Mouse (Mus musculus) liver, postnatal 0 days (tissue): ENCODE data around the gene Xpo5. TPM values are rescaled to one million over a fixed set of nuclear protein-coding genes. Genes with fewer than 3 reads are reported as not detected.

Experiments used
- ATAC-seq: fragments of 200-750 bp; cut with Nextera tagmentation; 2 replicates; pipeline ENCODE4 v1.8.0; 2017; ENCODE audit warnings: mild to moderate bottlenecking, moderate library complexity
- DNase-seq: peaks from one replicate; pipeline ENCODE4 v3.0.0-alpha.2; 2016
- H3K27ac ChIP-seq: fragments of 300-500 bp; sonication (generic); 2 replicates; pipeline ENCODE4 v1.5.1; 2014; ENCODE audit warnings: antibody characterized with exemption, moderate library complexity, mild to moderate bottlenecking, low read depth
- H3K27me3 ChIP-seq: fragments of 300-500 bp; sonication (generic); 2 replicates; pipeline ENCODE4 v1.6.1; 2014; ENCODE audit warnings: low read length, control low read depth, mixed read lengths; ENCODE audit not compliant: insufficient read depth
- H3K36me3 ChIP-seq: fragments of 300-500 bp; sonication (generic); replicated peaks from 2 replicates; pipeline ENCODE4 v1.6.1; 2014; ENCODE audit warnings: mild to moderate bottlenecking, control low read depth, low read length, moderate library complexity, mixed read lengths; ENCODE audit not compliant: insufficient read depth
- H3K4me1 ChIP-seq: fragments of 300-500 bp; sonication (generic); 2 replicates; pipeline ENCODE4 v1.6.1; 2014; ENCODE audit warnings: antibody characterized with exemption, mild to moderate bottlenecking, control low read depth; ENCODE audit not compliant: insufficient read depth
- H3K4me2 ChIP-seq: fragments of 300-500 bp; sonication (generic); 2 replicates; pipeline ENCODE4 v1.6.1; 2014; ENCODE audit warnings: low read depth, mild to moderate bottlenecking, low read length, moderate library complexity, mixed read lengths
- H3K4me3 ChIP-seq: fragments of 300-500 bp; sonication (generic); 2 replicates; pipeline ENCODE4 v1.5.1; 2014; ENCODE audit warnings: low read depth, low read length
- H3K9ac ChIP-seq: fragments of 300-500 bp; sonication (generic); replicated peaks from 2 replicates; pipeline ENCODE4 v1.6.1; 2014; ENCODE audit warnings: mild to moderate bottlenecking, moderate library complexity
- H3K9me3 ChIP-seq: fragments of 300-500 bp; sonication (generic); 2 replicates; pipeline ENCODE4 v1.6.1; 2016; ENCODE audit warnings: mild to moderate bottlenecking, control low read depth, low read length, mixed read lengths
- CTCF ChIP-seq: sonication (generic); IDR thresholded peaks from 2 replicates; pipeline ENCODE4 v1.5.1; 2016; ENCODE audit warnings: antibody characterized with exemption, low read depth
- EP300 ChIP-seq: IDR thresholded peaks from 2 replicates; pipeline ENCODE4 v1.6.1; 2016; ENCODE audit warnings: antibody characterized with exemption, low read depth, mild to moderate bottlenecking
- WGBS: fragments of 180-500 bp; shearing (Covaris S2); extraction: QIAGEN DNeasy Blood & Tissue Kit; methylation state at CpG from one replicate; pipeline ENCODE4 v1.1.7; 2014; ENCODE audit not compliant: insufficient replicate concordance; 5-methylcytosine and 5-hydroxymethylcytosine counted together
- polyA plus RNA-seq: library from polyadenylated mRNA; unstranded; fragments of >200 nt; fragmentation: Nextera tagmentation; extraction: Ambion mirVana; gene quantifications from 2 replicates; pipeline ENCODE4 v1.2.1, GENCODE M21; 2015

Xpo5 gene
- polyA plus RNA-seq, 1 experiment from 2014 or later: 8.7 TPM

GRCm38 (mm10) chr17:46267511-46267910 lies 64.9 kb downstream of the Xpo5 start:
- DNase-seq (no peak), ATAC-seq (no peak)
- Histone ChIP-seq H3K4me1 (0 out of 2 replicates have a peak, but pooled peaks cover 3% of the 10 kb centered on the region), H3K36me3 (peaks cover 48% of the 10 kb centered on the region), H3K4me2 (no peak overlapping the region), H3K9ac (no peak overlapping the region), H3K27me3 (no peaks in the 10 kb centered on the region), H3K9me3 (no peaks in the 10 kb centered on the region), H3K4me3 (no peak overlapping the region), H3K27ac (no peak overlapping the region)
- 72% methylated on average over 7 of the region's 7 CpGs for WGBS
- TF ChIP-seq EP300 (no peak), CTCF (no peak)

DNA sequence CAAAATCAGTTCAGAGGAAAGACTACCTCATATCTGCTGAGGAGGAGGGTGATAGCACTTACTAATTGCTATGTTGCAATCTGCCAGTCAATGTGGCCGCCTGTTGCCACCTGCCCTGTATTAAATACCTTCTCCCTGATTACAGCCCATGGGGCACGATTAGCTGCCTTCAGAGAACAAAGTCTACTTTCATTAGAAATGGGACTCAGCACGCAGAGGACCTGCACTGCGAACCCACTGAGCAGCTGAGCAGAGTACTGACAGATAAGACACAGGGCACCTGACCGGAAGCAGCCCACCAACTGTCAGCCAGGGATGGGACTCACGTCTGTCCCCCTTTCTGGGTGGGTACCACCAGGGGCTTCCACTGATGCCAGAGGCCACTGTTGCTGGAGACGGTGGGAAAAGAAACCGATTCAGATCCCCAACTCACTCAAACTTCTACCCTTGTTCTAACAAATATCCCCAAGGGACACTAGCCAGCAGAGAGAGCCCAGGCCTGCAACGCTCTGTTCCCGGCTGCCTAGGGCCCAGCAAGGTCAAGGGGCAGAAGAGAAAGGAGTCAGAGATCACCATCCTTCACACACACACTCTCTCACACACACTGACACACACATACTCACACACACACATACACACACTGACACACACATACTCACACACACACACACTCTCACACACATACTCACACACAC lies 65.6 kb downstream of the Xpo5 start:
- no peak overlapping the region for H3K27ac ChIP-seq
- H3K27me3 ChIP-seq: no peaks in the 10 kb centered on the region
- H3K4me3 ChIP-seq: no peak overlapping the region
- H3K36me3 ChIP-seq: peaks cover 42% of the 10 kb centered on the region
- H3K4me2 ChIP-seq: no peak overlapping the region
- DNase-seq (no peak), ATAC-seq (no peak)
- H3K4me1 ChIP-seq: 0 out of 2 replicates have a peak, but pooled peaks cover 3% of the 10 kb centered on the region
- H3K9me3 ChIP-seq: no peaks in the 10 kb centered on the region
- no peak overlapping the region for H3K9ac ChIP-seq
- TF ChIP-seq EP300 (no peak), CTCF (no peak)
- 72% methylated on average over 10 of the region's 10 CpGs for whole genome bisulfite sequencing

DNA sequence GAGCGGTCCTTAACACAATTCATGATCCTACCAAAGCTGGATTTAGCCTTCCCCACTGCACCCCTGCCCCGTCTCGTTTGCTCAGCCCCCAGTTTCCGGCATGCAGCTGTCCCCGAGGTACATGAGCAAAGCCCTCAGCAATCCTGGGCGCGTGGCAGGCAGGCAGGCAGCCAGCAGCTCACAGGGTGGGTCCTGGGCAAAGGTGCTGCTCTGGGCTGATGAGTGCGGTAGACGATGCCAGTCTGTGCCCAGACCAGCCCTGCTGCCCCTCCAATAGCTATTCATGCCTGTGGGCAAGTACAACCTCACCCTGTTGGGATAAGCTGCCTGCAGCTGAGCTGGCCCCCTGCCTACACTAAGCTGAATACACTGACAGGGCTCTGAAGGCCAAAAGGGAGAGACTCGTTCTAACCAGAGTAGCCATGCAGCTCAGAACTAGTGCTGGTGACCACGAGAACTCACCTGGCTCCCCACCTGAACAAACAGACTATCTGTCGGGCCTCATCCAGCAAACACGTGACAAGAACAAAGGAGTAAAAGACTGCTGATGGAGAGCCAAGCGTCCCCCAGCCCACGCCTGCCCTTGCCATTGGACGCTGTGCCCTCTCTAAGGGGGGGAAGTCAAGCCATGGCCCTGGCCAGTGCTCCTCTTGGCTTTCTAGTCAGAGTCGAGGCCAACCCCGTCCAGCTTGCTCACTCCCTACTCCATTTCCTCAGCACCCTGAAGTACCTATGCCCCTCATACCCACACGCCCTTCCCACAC lies 67.4 kb downstream of the Xpo5 start:
- Histone ChIP-seq H3K9me3 (no peaks in the 10 kb centered on the region), H3K27me3 (no peaks in the 10 kb centered on the region), H3K36me3 (peaks cover 30% of the 10 kb centered on the region), H3K4me1 (0 out of 2 replicates have a peak, but pooled peaks cover 3% of the 10 kb centered on the region), H3K27ac (no peak overlapping the region), H3K4me3 (no peak overlapping the region), H3K4me2 (no peak overlapping the region), H3K9ac (no peak overlapping the region)
- no peak for DNase-seq
- WGBS: 84% methylated on average over 19 of the region's 19 CpGs
- ATAC-seq: no peak
- TF ChIP-seq EP300 (no peak), CTCF (no peak)

DNA sequence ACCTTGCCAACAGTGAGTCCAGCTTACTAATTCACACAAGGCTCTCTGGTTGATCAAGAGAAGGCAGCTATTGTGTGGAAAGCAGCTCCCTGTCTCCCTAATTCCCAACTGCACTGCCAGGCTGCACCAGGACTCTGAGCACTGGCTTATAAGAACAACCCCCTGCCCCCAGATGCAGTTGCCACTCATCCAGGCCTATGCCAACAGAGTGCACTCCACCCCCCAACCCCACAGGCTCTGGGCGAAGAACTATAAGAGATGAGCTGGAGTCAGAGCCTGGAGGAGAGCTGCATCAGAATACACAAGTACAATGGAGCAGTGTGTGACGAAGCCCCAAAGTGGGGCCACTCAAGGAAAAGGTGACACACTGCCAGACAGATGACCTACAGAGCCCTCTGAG lies 69.5 kb downstream of the Xpo5 start:
- no peak overlapping the region for H3K9ac ChIP-seq
- DNase-seq (no peak), ATAC-seq (no peak)
- H3K36me3 ChIP-seq: peaks cover 27% of the 10 kb centered on the region
- H3K4me3 ChIP-seq: no peak overlapping the region
- H3K9me3 ChIP-seq: no peaks in the 10 kb centered on the region
- WGBS: 89% methylated on average over 2 of the region's 2 CpGs
- H3K27me3 ChIP-seq: no peaks in the 10 kb centered on the region
- no peak for TF ChIP-seq EP300
- TF ChIP-seq CTCF: no peak
- no peak overlapping the region for H3K27ac ChIP-seq
- no peak overlapping the region for H3K4me2 ChIP-seq
- no peaks in the 10 kb centered on the region for H3K4me1 ChIP-seq

DNA sequence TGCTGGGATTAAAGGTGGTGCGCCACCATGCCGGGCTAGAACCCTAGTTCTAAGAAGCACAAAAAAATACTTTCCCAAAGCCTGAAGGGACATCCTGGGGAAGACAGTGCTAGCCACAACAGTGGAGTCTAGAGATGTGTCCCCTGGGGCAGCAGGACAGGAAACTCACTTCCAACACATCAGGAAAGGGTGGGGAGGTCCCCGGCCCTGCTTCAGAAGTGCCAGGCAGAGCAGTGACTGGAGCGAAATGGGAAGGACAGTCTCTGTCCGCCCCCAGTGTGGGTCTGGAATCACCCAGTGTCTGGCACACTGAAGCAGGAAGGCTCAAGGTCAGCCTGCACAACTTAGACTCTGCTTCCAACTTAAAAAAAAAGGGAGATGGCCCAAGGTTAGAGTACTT lies 70.1 kb downstream of the Xpo5 start:
- no peak for TF ChIP-seq CTCF
- TF ChIP-seq EP300: no peak
- Histone ChIP-seq H3K9me3 (no peaks in the 10 kb centered on the region), H3K4me3 (no peak overlapping the region), H3K36me3 (peaks cover 34% of the 10 kb centered on the region), H3K4me2 (no peak overlapping the region), H3K27ac (no peak overlapping the region), H3K4me1 (no peaks in the 10 kb centered on the region), H3K27me3 (no peaks in the 10 kb centered on the region), H3K9ac (no peak overlapping the region)
- DNase-seq (no peak), ATAC-seq (no peak)
- WGBS: 79% methylated on average over 5 of the region's 5 CpGs

DNA sequence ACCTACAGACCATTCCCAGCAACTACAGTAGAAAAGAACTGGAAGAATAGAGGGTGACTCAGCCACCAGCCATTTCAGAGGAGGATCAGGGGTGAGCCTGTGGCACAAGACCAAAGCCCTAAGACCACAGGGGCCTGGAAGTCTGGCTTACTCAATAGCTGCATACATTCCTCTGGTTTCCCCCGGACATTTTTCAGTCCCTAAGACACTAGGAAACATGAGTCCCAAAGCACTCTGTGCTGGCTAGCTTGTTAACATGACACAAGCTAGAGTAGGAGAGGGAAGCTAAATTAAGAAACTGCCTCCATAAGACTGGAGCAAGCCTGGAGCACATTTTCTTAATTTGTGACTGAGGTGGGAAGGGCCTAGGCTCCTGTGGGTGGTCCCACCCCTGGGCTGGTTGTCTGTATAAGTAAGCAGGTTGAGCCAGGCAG lies 71.2 kb downstream of the Xpo5 start:
- Histone ChIP-seq H3K9ac (no peak overlapping the region), H3K36me3 (peaks cover 42% of the 10 kb centered on the region), H3K9me3 (no peaks in the 10 kb centered on the region), H3K4me3 (no peak overlapping the region), H3K4me1 (no peaks in the 10 kb centered on the region), H3K4me2 (no peak overlapping the region), H3K27me3 (no peaks in the 10 kb centered on the region), H3K27ac (no peak overlapping the region)
- WGBS: 79% methylated on average over 1 of the region's 1 CpGs
- TF ChIP-seq EP300 (no peak), CTCF (no peak)
- ATAC-seq: no peak
- no peak for DNase-seq
